Comparison of ENCODE assay signal across 8 mouse cellular contexts in genomic region chr1:36691271-36692155, GRCm38 (mm10). TPM values are rescaled to one million over a fixed set of nuclear protein-coding genes. Genes with fewer than 3 reads are reported as not detected.
DNase-seq lines count a peak whose midpoint lies in the region; ATAC-seq and TF ChIP-seq lines count a peak whose summit lies in the region.

Gene Cox5b, plus strand, starts transcription at chr1:36691449.

- H3K9me3 ChIP-seq in heart, embryonic 12.5 days (replicated peaks): no peaks in the 10 kb centered on the region
- no peaks in the 10 kb centered on the region for H3K9me3 ChIP-seq in kidney, postnatal 0 days (replicated peaks; ENCODE audit: low read length)
- H3K9me3 ChIP-seq in liver, embryonic 11.5 days (ENCODE audit: control insufficient read depth, low read length): no peaks in the 10 kb centered on the region
- no peaks in the 10 kb centered on the region for H3K9me3 ChIP-seq in stomach, embryonic 14.5 days (ENCODE audit: control insufficient read depth, low read depth, low read length)

- no peaks in the 10 kb centered on the region for H3K27me3 ChIP-seq in heart, embryonic 12.5 days (replicated peaks)
- H3K27me3 ChIP-seq in kidney, postnatal 0 days (ENCODE audit: insufficient read depth, low read length): no peaks in the 10 kb centered on the region
- no peaks in the 10 kb centered on the region for H3K27me3 ChIP-seq in liver, embryonic 11.5 days (replicated peaks; ENCODE audit: control insufficient read depth, insufficient read depth, low read length)
- no peaks in the 10 kb centered on the region for H3K27me3 ChIP-seq in stomach, embryonic 14.5 days (ENCODE audit: control insufficient read depth, insufficient read depth, low read length)

- H3K4me1 ChIP-seq in heart, embryonic 12.5 days (replicated peaks): peaks cover 9% of the 10 kb centered on the region
- H3K4me1 ChIP-seq in kidney, postnatal 0 days (replicated peaks; ENCODE audit: insufficient read depth, low read length): no peaks in the 10 kb centered on the region
- H3K4me1 ChIP-seq in liver, embryonic 11.5 days (replicated peaks; ENCODE audit: control insufficient read depth, insufficient read depth, low read length): peaks cover 7% of the 10 kb centered on the region
- peaks cover 6% of the 10 kb centered on the region; the same call in 1 of the 2 replicates for H3K4me1 ChIP-seq in stomach, embryonic 14.5 days (ENCODE audit: control insufficient read depth, insufficient read depth, low read length)

- peak; percentile 98 for ATAC-seq in erythroid progenitor cell, adult 5-6 weeks (replicated peaks; ENCODE audit: low FRiP score, poor library complexity, severe bottlenecking)
- ATAC-seq in heart, embryonic 12.5 days (ENCODE audit: insufficient number of reproducible peaks, low FRiP score): peak; percentile 96
- ATAC-seq in kidney, postnatal 0 days (replicated peaks; ENCODE audit: low FRiP score, low read depth): peak; percentile 93
- ATAC-seq in liver, embryonic 11.5 days (replicated peaks; ENCODE audit: low FRiP score): peak; percentile 95
- peak; percentile 95 for ATAC-seq in stomach, embryonic 14.5 days (ENCODE audit: insufficient number of reproducible peaks, insufficient read depth, low FRiP score, low read depth)

- TF ChIP-seq CTCF in kidney, postnatal 0 days (IDR thresholded peaks at IDR 0.05; ENCODE audit: low read depth): no peak

- peak; percentile 98 for DNase-seq in CD4-positive helper T cell, adult 2 months (ENCODE audit: low read depth, low spot score)
- peak; percentile 94 for DNase-seq in brain, embryonic 18.5 days (ENCODE audit: low read depth, low spot score)
- DNase-seq in kidney, postnatal 0 days (ENCODE audit: low spot score): peak; percentile 100
- DNase-seq in liver, embryonic 11.5 days (ENCODE audit: low spot score): peak; percentile 97
- peak; percentile 98 for DNase-seq in naive thymus-derived CD4-positive, alpha-beta T cell, adult 2 months (ENCODE audit: low read depth)

- peak within 1 kb of the TSS; percentile 93 for H3K9ac ChIP-seq in heart, embryonic 12.5 days
- peak within 1 kb of the TSS; percentile 79 for H3K9ac ChIP-seq in kidney, postnatal 0 days (ENCODE audit: low read depth, low read length)
- peak within 1 kb of the TSS; percentile 90 for H3K9ac ChIP-seq in liver, embryonic 11.5 days (ENCODE audit: low read depth, low read length)
- H3K9ac ChIP-seq in stomach, embryonic 14.5 days (replicated peaks; ENCODE audit: low read depth, low read length): peak within 1 kb of the TSS; percentile 68

- H3K27ac ChIP-seq in heart, embryonic 12.5 days (ENCODE audit: poor library complexity, severe bottlenecking): peak within 1 kb of the TSS; percentile 75
- H3K27ac ChIP-seq in kidney, postnatal 0 days: peak within 1 kb of the TSS; percentile 68
- H3K27ac ChIP-seq in liver, embryonic 11.5 days (ENCODE audit: low read depth, low read length): peak within 1 kb of the TSS; percentile 66; the same call in 1 of the 2 replicates
- H3K27ac ChIP-seq in stomach, embryonic 14.5 days (ENCODE audit: low read length): no peak within 1 kb of the TSS

- WGBS in heart, embryonic 12.5 days: under 1% methylated on average over 68 of the region's 68 CpGs
- under 1% methylated on average over 68 of the region's 68 CpGs for WGBS in kidney, postnatal 0 days
- WGBS in liver, embryonic 11.5 days: under 1% methylated on average over 65 of the region's 68 CpGs
- WGBS in stomach, embryonic 14.5 days: under 1% methylated on average over 61 of the region's 68 CpGs

- H3K4me2 ChIP-seq in heart, embryonic 12.5 days: peak within 1 kb of the TSS; percentile 79
- H3K4me2 ChIP-seq in kidney, postnatal 0 days (ENCODE audit: low read length): peak within 1 kb of the TSS; percentile 79
- H3K4me2 ChIP-seq in liver, embryonic 11.5 days: peak within 1 kb of the TSS; percentile 93
- peak within 1 kb of the TSS; percentile 84 for H3K4me2 ChIP-seq in stomach, embryonic 14.5 days (replicated peaks; ENCODE audit: low read depth, low read length)

- peaks cover 24% of the 10 kb centered on the region for H3K36me3 ChIP-seq in heart, embryonic 12.5 days
- 0 out of 2 replicates have a peak, but pooled peaks cover 9% of the 10 kb centered on the region for H3K36me3 ChIP-seq in kidney, postnatal 0 days (ENCODE audit: insufficient read depth, low read length)
- H3K36me3 ChIP-seq in liver, embryonic 11.5 days (ENCODE audit: control insufficient read depth, insufficient read depth, low read length): peaks cover 9% of the 10 kb centered on the region
- peaks cover 17% of the 10 kb centered on the region; the same call in 1 of the 2 replicates for H3K36me3 ChIP-seq in stomach, embryonic 14.5 days (ENCODE audit: control insufficient read depth, insufficient read depth, low read length)

- peak within 1 kb of the TSS; percentile 88 for H3K4me3 ChIP-seq in heart, embryonic 12.5 days
- peak within 1 kb of the TSS; percentile 85 for H3K4me3 ChIP-seq in kidney, postnatal 0 days (replicated peaks; ENCODE audit: low read depth, low read length)
- peak within 1 kb of the TSS; percentile 93 for H3K4me3 ChIP-seq in liver, embryonic 11.5 days (ENCODE audit: low read depth, low read length)
- peak within 1 kb of the TSS; percentile 82 for H3K4me3 ChIP-seq in stomach, embryonic 14.5 days (ENCODE audit: low read depth, low read length)

RNA-seq across cellular contexts. Expression of gene Cox5b, which starts in this region (rescaled TPM):
- 138 and 208 TPM in 2 replicates for total RNA-seq in erythroid progenitor cell, adult 5-6 weeks (2015; ENCODE audit: low replicate concordance)
- total RNA-seq in erythroid progenitor cell, adult 5-6 weeks (2017; ENCODE audit: low replicate concordance): 116 and 354 TPM in 2 replicates
- 1,063 and 1,083 TPM in 2 replicates for polyA plus RNA-seq in heart, embryonic 12.5 days (2016; fragmentation: Nextera tagmentation; extraction: Ambion mirVana)
- 1,072 and 1,147 TPM in 2 replicates for polyA plus RNA-seq in kidney, postnatal 0 days (2015; fragmentation: Nextera tagmentation; extraction: Ambion mirVana)
- polyA plus RNA-seq in liver, embryonic 11.5 days (2014; fragmentation: Nextera tagmentation; extraction: Ambion mirVana): 752 and 790 TPM in 2 replicates
- polyA plus RNA-seq in stomach, embryonic 14.5 days (2014; fragmentation: Nextera tagmentation; extraction: Ambion mirVana): 613 and 651 TPM in 2 replicates
